Mouse (Mus musculus): Measurements from ENCODE around the gene Fam129b. TPM values are rescaled to one million over a fixed set of nuclear protein-coding genes. Genes with fewer than 3 reads are reported as not detected.

Gene Fam129b
- 29.7 and 31.3 TPM in 2 replicates for polyA plus RNA-seq (2015; fragmentation: Nextera tagmentation; extraction: Ambion mirVana)

DNA sequence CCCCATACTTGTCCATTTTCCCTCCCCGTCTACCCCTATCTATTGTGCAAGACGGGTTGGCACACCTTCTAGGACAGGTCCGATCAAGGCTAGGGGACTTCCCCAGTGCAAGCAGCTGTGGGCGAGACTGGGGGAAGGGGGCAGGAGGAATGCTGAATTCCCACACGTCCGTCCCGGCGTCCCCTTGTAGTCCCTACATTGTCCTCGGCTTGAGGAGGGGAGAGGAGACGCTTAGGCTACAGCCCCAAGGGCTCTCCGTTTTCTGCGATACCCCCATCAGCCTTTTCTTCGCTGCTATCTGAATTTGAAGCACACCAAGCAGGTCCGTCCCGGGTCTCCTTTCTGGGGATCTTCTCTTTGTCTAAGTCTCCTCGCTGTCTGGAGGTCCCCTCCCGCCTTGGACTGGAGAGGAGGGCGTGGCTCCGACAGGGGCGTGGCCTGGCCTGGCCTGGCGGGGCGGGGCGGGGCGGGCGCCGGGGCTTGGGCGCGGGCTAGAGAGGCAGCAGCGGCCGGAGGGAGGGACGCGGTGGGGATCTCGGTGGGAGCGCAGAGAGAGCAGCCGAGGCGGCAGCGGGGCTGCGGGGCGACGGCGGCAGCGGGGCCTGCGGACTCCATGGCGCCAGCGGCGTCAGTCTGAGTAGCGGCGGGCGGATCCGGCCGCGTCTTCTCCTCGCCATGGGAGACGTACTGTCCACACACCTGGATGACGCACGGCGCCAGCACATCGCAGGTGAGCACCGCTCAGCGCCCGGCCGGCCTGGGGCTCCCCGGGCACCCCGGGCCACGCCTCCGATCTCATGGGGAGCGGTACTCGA lies at the start of gene Fam129b:
TSS of gene Fam129b (plus strand) at position 440 of the 815 bp plus-strand sequence.
- Histone ChIP-seq H3K9ac (peak within 1 kb of the TSS; percentile 83), H3K27ac (peak within 1 kb of the TSS; percentile 94), H3K4me3 (peak within 1 kb of the TSS; percentile 64), H3K4me2 (peak within 1 kb of the TSS; percentile 67), H3K36me3 (replicated peaks) (no peaks in the 10 kb centered on the region), H3K27me3 (replicated peaks) (no peaks in the 10 kb centered on the region), H3K4me1 (peaks cover 56% of the 10 kb centered on the region), H3K9me3 (no peaks in the 10 kb centered on the region)
- under 1% methylated on average over 65 of the region's 68 CpGs for WGBS
- ATAC-seq (replicated peaks): peak; percentile 89

DNA sequence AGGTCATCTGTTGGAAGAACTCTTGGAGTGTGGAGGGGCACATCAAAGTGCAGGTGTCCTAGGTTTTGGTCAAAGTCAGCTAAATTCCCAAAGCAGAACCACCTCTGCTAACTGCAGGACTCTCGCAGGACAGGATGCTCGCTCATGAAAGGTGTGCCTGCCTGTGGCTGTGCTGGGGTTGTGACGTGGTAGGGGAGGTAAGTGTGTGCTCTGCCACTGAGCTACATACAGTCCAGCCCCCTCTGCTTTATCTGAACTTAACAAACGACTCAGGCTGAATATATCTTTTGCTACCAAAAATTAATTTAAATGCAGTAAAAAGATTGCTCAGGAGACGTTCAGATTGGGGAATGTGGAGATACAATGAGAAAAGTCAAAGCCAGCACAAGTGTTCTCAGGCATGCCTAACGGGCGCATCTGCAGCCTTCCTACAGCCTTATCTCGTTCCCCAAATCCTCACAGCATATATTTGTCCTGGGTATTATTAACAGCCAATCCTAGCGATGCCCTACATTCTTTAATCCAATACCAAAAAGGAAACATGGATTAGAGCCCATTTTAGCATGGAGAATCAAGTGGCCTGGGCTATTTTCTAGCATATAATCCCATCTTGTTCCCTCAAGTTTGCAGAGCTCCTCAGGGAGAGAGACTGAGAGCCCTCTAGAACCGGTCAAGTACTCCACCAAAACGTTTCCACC lies 46.8 kb upstream of the Fam129b start:
- H3K36me3 ChIP-seq (replicated peaks): no peaks in the 10 kb centered on the region
- H3K27me3 ChIP-seq (replicated peaks): no peaks in the 10 kb centered on the region
- peaks cover 11% of the 10 kb centered on the region; the same call in 1 of the 2 replicates for H3K4me1 ChIP-seq
- H3K9me3 ChIP-seq: no peaks in the 10 kb centered on the region
- no peak overlapping the region for H3K4me2 ChIP-seq
- ATAC-seq (replicated peaks): no peak
- no peak overlapping the region for H3K4me3 ChIP-seq
- no peak overlapping the region for H3K9ac ChIP-seq
- no peak overlapping the region for H3K27ac ChIP-seq
- 64% methylated on average over 11 of the region's 11 CpGs for WGBS

GRCm38 (mm10) chr2:32834496-32834895 lies 41.4 kb upstream of the Fam129b start:
- Histone ChIP-seq H3K9ac (no peak overlapping the region), H3K4me2 (no peak overlapping the region), H3K4me1 (0 out of 2 replicates have a peak, but pooled peaks cover 3% of the 10 kb centered on the region), H3K27me3 (replicated peaks) (no peaks in the 10 kb centered on the region), H3K27ac (no peak overlapping the region), H3K4me3 (no peak overlapping the region), H3K36me3 (replicated peaks) (no peaks in the 10 kb centered on the region), H3K9me3 (no peaks in the 10 kb centered on the region)
- no peak for ATAC-seq (replicated peaks)
- 71% methylated on average over 7 of the region's 7 CpGs for WGBS

- Histone ChIP-seq H3K27ac (no peak overlapping the region), H3K9me3 (no peaks in the 10 kb centered on the region), H3K4me1 (0 out of 2 replicates have a peak, but pooled peaks cover 3% of the 10 kb centered on the region), H3K9ac (no peak overlapping the region), H3K4me3 (no peak overlapping the region), H3K36me3 (replicated peaks) (0 out of 2 replicates have a peak, but pooled peaks cover 3% of the 10 kb centered on the region), H3K27me3 (replicated peaks) (no peaks in the 10 kb centered on the region), H3K4me2 (no peak overlapping the region)
- ATAC-seq (replicated peaks): no peak
Observed at GRCm38 (mm10) chr2:32835588-32835987, 40.3 kb upstream of the Fam129b start.

DNA sequence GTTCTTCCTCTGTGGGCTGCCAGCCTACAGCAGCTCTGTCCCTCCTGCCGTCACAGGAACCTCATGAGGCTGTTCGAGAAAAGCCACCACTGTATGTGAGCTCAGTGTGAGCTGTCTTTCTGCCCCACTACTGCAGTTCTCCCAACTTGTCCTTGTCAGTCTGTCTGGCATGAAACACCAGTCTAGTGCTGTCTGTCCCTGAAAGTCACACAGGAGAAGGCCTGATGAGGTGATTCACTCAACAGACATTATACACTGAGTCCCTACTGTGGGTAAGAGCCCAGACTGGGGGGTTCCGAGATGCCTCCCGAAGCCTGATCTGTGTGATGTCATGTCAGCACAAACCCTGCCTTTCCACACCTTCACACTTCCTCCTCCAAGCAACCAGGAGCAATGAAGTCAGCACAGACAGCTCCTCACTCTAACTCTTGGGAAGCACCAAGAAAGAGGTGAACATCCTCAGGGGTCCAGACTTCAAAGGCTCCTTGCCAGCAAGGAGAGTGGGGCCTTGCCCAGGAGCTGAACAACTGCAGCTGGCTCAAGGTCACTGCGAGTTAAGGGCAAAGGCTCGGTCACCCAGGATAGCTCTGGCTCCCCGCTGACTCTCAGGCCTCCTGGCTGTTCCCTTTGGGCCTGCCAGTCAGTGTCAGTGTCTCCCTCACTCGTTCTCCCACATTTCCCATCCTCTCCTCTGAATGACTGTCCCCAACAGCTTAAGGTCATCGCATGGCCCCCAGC lies 37.6 kb upstream of the Fam129b start:
- Histone ChIP-seq H3K27ac (no peak overlapping the region), H3K4me3 (no peak overlapping the region), H3K9ac (no peak overlapping the region), H3K27me3 (replicated peaks) (no peaks in the 10 kb centered on the region), H3K36me3 (replicated peaks) (0 out of 2 replicates have a peak, but pooled peaks cover 3% of the 10 kb centered on the region), H3K4me2 (no peak overlapping the region), H3K9me3 (no peaks in the 10 kb centered on the region), H3K4me1 (peaks cover 6% of the 10 kb centered on the region; the same call in 1 of the 2 replicates)
- 66% methylated on average over 9 of the region's 9 CpGs for WGBS
- no peak for ATAC-seq (replicated peaks)

DNA sequence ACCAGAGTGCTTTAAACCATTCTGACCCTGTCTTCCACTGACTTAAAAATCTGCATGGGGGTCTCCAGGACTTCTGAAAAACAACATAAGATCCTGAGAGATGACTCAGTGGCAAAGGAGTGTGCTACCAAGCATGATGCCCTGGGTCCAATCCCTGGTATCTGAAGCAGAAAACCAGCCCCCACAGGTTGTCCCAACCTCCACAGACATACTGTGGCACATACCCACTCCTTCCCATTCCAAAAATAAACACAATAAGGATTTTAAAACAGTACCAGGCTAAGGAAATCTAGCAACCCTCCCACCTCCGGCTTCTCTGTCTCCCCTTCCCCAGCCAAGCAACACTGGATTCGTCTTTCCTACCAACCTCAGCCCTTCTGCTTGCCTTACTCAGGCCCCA lies 36.7 kb upstream of the Fam129b start:
- H3K4me2 ChIP-seq: no peak overlapping the region
- no peaks in the 10 kb centered on the region for H3K9me3 ChIP-seq
- peaks cover 15% of the 10 kb centered on the region for H3K4me1 ChIP-seq
- H3K9ac ChIP-seq: no peak overlapping the region
- H3K4me3 ChIP-seq: no peak overlapping the region
- ATAC-seq (replicated peaks): no peak
- H3K27me3 ChIP-seq (replicated peaks): no peaks in the 10 kb centered on the region
- 82% methylated on average over 2 of the region's 2 CpGs for WGBS
- no peak overlapping the region for H3K27ac ChIP-seq
- 0 out of 2 replicates have a peak, but pooled peaks cover 3% of the 10 kb centered on the region for H3K36me3 ChIP-seq (replicated peaks)

DNA sequence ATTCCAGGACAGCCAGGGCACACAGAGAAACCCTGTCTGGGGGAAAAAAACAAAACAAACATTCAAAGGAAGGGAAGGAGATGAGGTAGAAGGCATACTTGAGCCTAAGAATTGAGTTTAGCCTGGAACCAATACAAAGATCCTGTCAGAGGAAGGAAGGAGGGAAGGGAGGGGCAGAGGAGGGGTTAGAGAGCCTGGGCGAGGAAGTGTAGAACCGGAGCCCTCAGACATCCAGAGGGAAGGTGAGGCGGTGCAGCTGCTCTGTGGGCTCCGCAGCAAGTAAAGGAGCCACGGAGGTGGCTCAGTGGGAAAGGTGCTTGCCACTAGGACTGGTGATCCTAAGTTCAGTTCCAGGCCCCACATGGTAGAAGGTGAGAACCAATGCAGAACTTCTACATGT lies 34.8 kb upstream of the Fam129b start:
- no peak overlapping the region for H3K4me2 ChIP-seq
- no peak for ATAC-seq (replicated peaks)
- H3K36me3 ChIP-seq (replicated peaks): 0 out of 2 replicates have a peak, but pooled peaks cover 3% of the 10 kb centered on the region
- WGBS: 77% methylated on average over 5 of the region's 5 CpGs
- H3K9ac ChIP-seq: no peak overlapping the region
- no peak overlapping the region for H3K4me3 ChIP-seq
- no peaks in the 10 kb centered on the region for H3K27me3 ChIP-seq (replicated peaks)
- H3K9me3 ChIP-seq: no peaks in the 10 kb centered on the region
- no peak overlapping the region for H3K27ac ChIP-seq
- H3K4me1 ChIP-seq: peaks cover 30% of the 10 kb centered on the region

GRCm38 (mm10) chr2:32842558-32842957 lies 33.4 kb upstream of the Fam129b start:
- no peak overlapping the region for H3K4me2 ChIP-seq
- no peak overlapping the region for H3K27ac ChIP-seq
- no peaks in the 10 kb centered on the region for H3K27me3 ChIP-seq (replicated peaks)
- H3K36me3 ChIP-seq (replicated peaks): 0 out of 2 replicates have a peak, but pooled peaks cover 3% of the 10 kb centered on the region
- no peak for ATAC-seq (replicated peaks)
- H3K4me3 ChIP-seq: no peak overlapping the region
- WGBS: 50% methylated on average over 4 of the region's 4 CpGs
- no peaks in the 10 kb centered on the region for H3K9me3 ChIP-seq
- H3K4me1 ChIP-seq: peaks cover 33% of the 10 kb centered on the region
- H3K9ac ChIP-seq: no peak overlapping the region

- H3K4me2 ChIP-seq: peak overlapping the region; percentile 70
- H3K4me1 ChIP-seq: peaks cover 32% of the 10 kb centered on the region
- H3K9ac ChIP-seq: peak overlapping the region; percentile 98
- H3K4me3 ChIP-seq: peak overlapping the region; percentile 99
- H3K36me3 ChIP-seq (replicated peaks): no peaks in the 10 kb centered on the region
- H3K27me3 ChIP-seq (replicated peaks): no peaks in the 10 kb centered on the region
- ATAC-seq (replicated peaks): no peak
- WGBS: 6% methylated on average over 12 of the region's 12 CpGs
- peak overlapping the region; percentile 96 for H3K27ac ChIP-seq
- no peaks in the 10 kb centered on the region for H3K9me3 ChIP-seq
Observed at GRCm38 (mm10) chr2:32845572-32846100, 30.3 kb upstream of the Fam129b start.

- H3K27ac ChIP-seq: peak overlapping the region; percentile 96
- H3K4me1 ChIP-seq: peaks cover 32% of the 10 kb centered on the region
- no peaks in the 10 kb centered on the region for H3K9me3 ChIP-seq
- under 1% methylated on average over 32 of the region's 33 CpGs for WGBS
- peak overlapping the region; percentile 98 for H3K9ac ChIP-seq
- peak overlapping the region; percentile 99 for H3K4me3 ChIP-seq
- ATAC-seq (replicated peaks): peak; percentile 66
- H3K27me3 ChIP-seq (replicated peaks): peaks cover 4% of the 10 kb centered on the region; the same call in 1 of the 2 replicates
- no peaks in the 10 kb centered on the region for H3K36me3 ChIP-seq (replicated peaks)
- H3K4me2 ChIP-seq: peak overlapping the region; percentile 70
Observed at GRCm38 (mm10) chr2:32846101-32846804, 29.7 kb upstream of the Fam129b start.

DNA sequence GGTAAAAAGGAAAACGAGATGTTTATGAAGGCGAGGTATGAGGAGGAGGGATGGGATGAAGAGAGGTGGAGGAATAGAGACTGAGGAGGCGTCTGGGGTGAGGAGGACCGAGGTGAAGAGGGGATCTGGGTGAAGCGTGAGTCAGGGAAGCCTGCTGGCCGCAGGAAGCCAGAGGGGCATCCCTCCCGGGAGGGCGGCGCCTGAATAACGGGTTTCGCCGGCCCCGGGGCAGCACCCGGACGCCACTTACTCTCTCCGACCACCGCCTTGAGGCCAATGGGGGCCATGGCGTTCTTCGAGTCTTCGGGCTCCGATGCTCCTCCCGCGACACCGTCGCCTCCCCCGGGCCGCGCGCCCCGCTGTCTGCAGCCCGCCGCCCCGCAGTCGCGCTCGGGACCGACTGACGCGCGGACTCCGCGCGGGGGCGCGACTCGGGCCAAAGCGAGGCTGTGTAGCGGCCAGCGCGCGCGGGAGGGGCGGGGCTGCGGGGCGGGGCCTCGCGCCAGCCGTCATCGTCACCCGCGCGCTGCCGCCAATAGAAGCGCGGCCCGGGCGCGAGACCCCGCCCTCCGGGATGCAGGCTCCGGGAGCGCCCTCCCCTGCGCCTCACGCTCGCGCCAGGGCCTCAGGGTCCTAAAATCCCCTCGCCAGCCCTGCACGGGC lies 29.0 kb upstream of the Fam129b start, which contains the start of gene Stxbp1:
TSS of gene Stxbp1 (minus strand) at position 441 of the 663 bp plus-strand sequence.
- Histone ChIP-seq H3K9me3 (no peaks in the 10 kb centered on the region), H3K27ac (peak within 1 kb of the TSS; percentile 96), H3K4me1 (peaks cover 33% of the 10 kb centered on the region), H3K4me2 (peak within 1 kb of the TSS; percentile 70), H3K27me3 (replicated peaks) (peaks cover 6% of the 10 kb centered on the region; the same call in 1 of the 2 replicates), H3K36me3 (replicated peaks) (no peaks in the 10 kb centered on the region), H3K9ac (peak within 1 kb of the TSS; percentile 98), H3K4me3 (peak within 1 kb of the TSS; percentile 99)
- WGBS: under 1% methylated on average over 76 of the region's 78 CpGs
- peak; percentile 94 for ATAC-seq (replicated peaks)
